Mouse (Mus musculus) gastrocnemius, adult 18-20 months (tissue): ENCODE measurements around the gene Pars2. TPM values are rescaled to one million over a fixed set of nuclear protein-coding genes. Genes with fewer than 3 reads are reported as not detected.

Experiments
- DNase-seq: peaks from one replicate; pipeline ENCODE4 v3.0.0; 2021; ENCODE audit warnings: low spot score
- total RNA-seq, 2 experiments: library from RNA; stranded (reverse); gene quantifications; 2 replicates each; pipeline ENCODE4 v1.2.3; 2021

Pars2 gene
- total RNA-seq, 2 experiments from 2014 or later: 2.4 to 3.4 TPM

- DNase-seq: no peak
Measured at GRCm38 (mm10) chr4:106700798-106701197, 49.9 kb downstream of the Pars2 start.

DNA sequence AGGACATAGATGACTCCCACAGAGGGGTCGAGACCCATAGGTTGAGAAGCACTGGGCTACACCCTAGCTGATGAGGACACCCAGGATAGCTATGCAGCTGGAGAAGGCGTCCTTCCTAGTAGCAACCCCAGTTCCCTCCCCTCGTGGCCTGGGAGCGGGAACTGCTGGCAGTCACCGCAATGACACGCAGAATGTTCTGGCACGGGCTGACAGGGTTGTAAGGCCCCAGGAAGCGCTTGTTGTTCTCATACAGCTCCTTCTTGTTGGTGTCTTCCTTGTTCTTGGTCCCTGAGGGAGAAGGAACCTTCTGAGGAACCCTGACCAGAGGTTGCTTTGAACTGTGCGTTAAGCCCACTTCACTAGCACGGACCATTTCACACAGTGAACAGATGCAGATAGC is 53.1 kb downstream of the Pars2 start:
- DNase-seq: no peak

GRCm38 (mm10) chr4:106704416-106704815 is 53.5 kb downstream of the Pars2 start:
- no peak for DNase-seq

Other genes with a start within 250 kb of the Pars2 start
- not detected for gene Pcsk9, start 186.7 kb upstream of the Pars2 start, total RNA-seq
- gene Bsnd, start 158.8 kb upstream of the Pars2 start, total RNA-seq: not detected
- 1 to 10 TPM; 3.3 to 3.4 TPM for gene Dhcr24, start 90.0 kb upstream of the Pars2 start, total RNA-seq
- not detected for gene Lexm, start 33.8 kb upstream of the Pars2 start, total RNA-seq
- under 1 TPM in 1 of 2 experiments, not detected in 1; 0.09 TPM for gene Ttc22, start 28.6 kb upstream of the Pars2 start, total RNA-seq
- 10 to 100 TPM; 26.1 to 27.5 TPM for gene Ttc4, start 27.9 kb downstream of the Pars2 start, total RNA-seq
- gene Mroh7, start 79.9 kb downstream of the Pars2 start, total RNA-seq: under 1 TPM; 0.09 to 0.50 TPM
- not detected for gene Fam151a, start 82.8 kb downstream of the Pars2 start, total RNA-seq
- gene Acot11, start 153.9 kb downstream of the Pars2 start, total RNA-seq: 10 to 100 TPM in 1 of 2 experiments, 1 to 10 TPM in 1; 9.9 to 13.2 TPM